Mouse (Mus musculus) CH12.LX (cell line): ENCODE measurements at regions not wholly inside any gene's neighbourhood (a gene's known extent, or its start where the extent isn't known, plus 50 kb on each side); places are given as distances from the start of the nearest gene placed in this dataset.

Source experiments
- DNase-seq: peaks from one replicate; pipeline ENCODE4 v3.0.0-alpha.2; 2013; ENCODE audit errors: extremely low read depth
- H3K27ac ChIP-seq: 2 replicates; pipeline ENCODE4 v1.5.1; 2012; ENCODE audit warnings: low read depth, mild to moderate bottlenecking, control low read depth, moderate library complexity; ENCODE audit not compliant: insufficient read depth
- H3K27me3 ChIP-seq: replicated peaks from 2 replicates; pipeline ENCODE3; 2012; ENCODE audit warnings: inconsistent platforms
- H3K36me3 ChIP-seq, 2 experiments: replicated peaks in 1 of 2; 2 replicates each; pipeline versions ENCODE3 to v1.6.1; 2012; ENCODE audit warnings: inconsistent platforms in 1 of 2, low read length in 1 of 2, mild to moderate bottlenecking in 1 of 2, mixed read lengths in 1 of 2, moderate library complexity in 1 of 2; ENCODE audit not compliant: control insufficient read depth in 1 of 2, insufficient read depth in 1 of 2
- H3K4me1 ChIP-seq, 2 experiments: 2 replicates each; pipeline ENCODE4 v1.6.1; 2012; ENCODE audit warnings: inconsistent platforms in 1 of 2, moderate library complexity in 1 of 2; ENCODE audit not compliant: insufficient read depth in 2 of 2, control insufficient read depth in 1 of 2
- H3K4me2 ChIP-seq: 2 replicates; pipeline ENCODE4 v1.6.1; 2012; ENCODE audit warnings: low read depth, mild to moderate bottlenecking, control low read depth; ENCODE audit not compliant: poor library complexity, insufficient read depth, severe bottlenecking
- H3K4me3 ChIP-seq, 3 experiments: fragments of 150-350 bp in 1 of 3; sonication (generic) in 1 of 3; replicated peaks in 1 of 3; 2 replicates each; pipeline versions ENCODE3 to v1.5.1; 2011 to 2012; ENCODE audit warnings: low read depth in 2 of 3, low read length in 2 of 3, mild to moderate bottlenecking in 2 of 3, moderate library complexity in 2 of 3, control low read depth in 1 of 3, improper control_type of control experiment in 1 of 3, inconsistent platforms in 1 of 3, mixed read lengths in 1 of 3; ENCODE audit not compliant: poor library complexity in 1 of 3
- H3K79me2 ChIP-seq: replicated peaks from 2 replicates; pipeline ENCODE4 v1.6.1; 2012; ENCODE audit warnings: mild to moderate bottlenecking, moderate library complexity; ENCODE audit not compliant: control insufficient read depth, poor library complexity, insufficient read depth, severe bottlenecking; ENCODE audit errors: extremely low read depth
- H3K9ac ChIP-seq: 2 replicates; pipeline ENCODE4 v1.6.1; 2012; ENCODE audit warnings: low read depth, mild to moderate bottlenecking, control low read depth, moderate library complexity; ENCODE audit not compliant: insufficient read depth
- H3K9me3 ChIP-seq: replicated peaks from 2 replicates; pipeline ENCODE3; 2012; ENCODE audit warnings: low read length, inconsistent platforms, mixed read lengths
- BHLHE40 ChIP-seq: IDR thresholded peaks from 2 replicates; pipeline ENCODE4 v1.6.1; 2011; ENCODE audit warnings: mild to moderate bottlenecking, low read depth, low read length, improper control_type of control experiment
- CHD1 ChIP-seq: IDR thresholded peaks from 2 replicates; pipeline ENCODE4 v1.6.1; 2012; ENCODE audit warnings: low read depth, low read length, improper control_type of control experiment, inconsistent platforms
- CHD2 ChIP-seq: IDR thresholded peaks from 2 replicates; pipeline ENCODE4 v1.6.1; 2011; ENCODE audit warnings: low read length, improper control_type of control experiment
- CTCF ChIP-seq, 2 experiments: IDR thresholded peaks in 1 of 2; conservative IDR thresholded peaks in 1 of 2; 2 replicates each; pipeline ENCODE4 v1.5.1; 2011 to 2012; ENCODE audit warnings: low read depth in 2 of 2, low read length in 2 of 2, improper control_type of control experiment in 1 of 2, inconsistent platforms in 1 of 2, mild to moderate bottlenecking in 1 of 2, moderate library complexity in 1 of 2
- E2F4 ChIP-seq: IDR thresholded peaks from 2 replicates; pipeline ENCODE4 v1.6.1; 2011; ENCODE audit warnings: low read depth, low read length, improper control_type of control experiment; ENCODE audit not compliant: insufficient replicate concordance
- ETS1 ChIP-seq: conservative IDR thresholded peaks from 2 replicates; pipeline ENCODE4 v1.6.1; 2012; ENCODE audit warnings: low read depth, mild to moderate bottlenecking, inconsistent platforms, low read length, improper control_type of control experiment, moderate library complexity
- HCFC1 ChIP-seq: IDR thresholded peaks from 2 replicates; pipeline ENCODE4 v1.6.1; 2012; ENCODE audit warnings: low read depth, mild to moderate bottlenecking, inconsistent platforms, low read length, improper control_type of control experiment
- IRF4 ChIP-seq: IDR thresholded peaks from 2 replicates; pipeline ENCODE4 v1.6.1; 2014; ENCODE audit warnings: low read depth, mild to moderate bottlenecking, inconsistent platforms, low read length, improper control_type of control experiment
- MAFK ChIP-seq: IDR thresholded peaks from 2 replicates; pipeline ENCODE4 v1.6.1; 2011; ENCODE audit warnings: low read length, improper control_type of control experiment; ENCODE audit not compliant: insufficient replicate concordance
- MAZ ChIP-seq: IDR thresholded peaks from 2 replicates; pipeline ENCODE4 v1.6.1; 2012; ENCODE audit warnings: low read depth, mild to moderate bottlenecking, inconsistent platforms, low read length, improper control_type of control experiment, moderate library complexity
- MEF2A ChIP-seq: IDR thresholded peaks from 2 replicates; pipeline ENCODE4 v1.6.1; 2014; ENCODE audit warnings: low read depth, mild to moderate bottlenecking, inconsistent platforms, low read length, improper control_type of control experiment, borderline replicate concordance
- MXI1 ChIP-seq: IDR thresholded peaks from 2 replicates; pipeline ENCODE4 v1.6.1; 2011; ENCODE audit warnings: mild to moderate bottlenecking, low read depth, low read length, improper control_type of control experiment
- NELFE ChIP-seq: IDR thresholded peaks from 2 replicates; pipeline ENCODE4 v1.6.1; 2011; ENCODE audit warnings: low read depth, low read length, improper control_type of control experiment
- NRF1 ChIP-seq: IDR thresholded peaks from 2 replicates; pipeline ENCODE4 v1.6.1; 2014; ENCODE audit warnings: low read depth, mild to moderate bottlenecking, inconsistent platforms, low read length, improper control_type of control experiment, moderate library complexity
- PAX5 ChIP-seq: IDR thresholded peaks from 2 replicates; pipeline ENCODE4 v1.6.1; 2012; ENCODE audit warnings: low read length, inconsistent platforms, mixed read lengths
- RAD21 ChIP-seq: IDR thresholded peaks from 2 replicates; pipeline ENCODE4 v1.6.1; 2011; ENCODE audit warnings: low read depth, mild to moderate bottlenecking, low read length, improper control_type of control experiment, moderate library complexity
- SIN3A ChIP-seq: IDR thresholded peaks from 2 replicates; pipeline ENCODE4 v1.6.1; 2012; ENCODE audit warnings: low read length, improper control_type of control experiment, inconsistent platforms
- TCF12 ChIP-seq: IDR thresholded peaks from 2 replicates; pipeline ENCODE4 v1.6.1; 2014; ENCODE audit warnings: low read depth, mild to moderate bottlenecking, inconsistent platforms, low read length, improper control_type of control experiment
- UBTF ChIP-seq: IDR thresholded peaks from 2 replicates; pipeline ENCODE4 v1.6.1; 2012; ENCODE audit warnings: low read depth, mild to moderate bottlenecking, inconsistent platforms, low read length, improper control_type of control experiment, moderate library complexity
- USF2 ChIP-seq: conservative IDR thresholded peaks from 2 replicates; pipeline ENCODE4 v1.6.1; 2011; ENCODE audit warnings: low read depth, low read length, improper control_type of control experiment
- ZC3H11A ChIP-seq: IDR thresholded peaks from 2 replicates; pipeline ENCODE4 v1.6.1; 2012; ENCODE audit warnings: low read depth, mild to moderate bottlenecking, inconsistent platforms, low read length, improper control_type of control experiment
- ZMIZ1 ChIP-seq: IDR thresholded peaks from 2 replicates; pipeline ENCODE4 v1.6.1; 2012; ENCODE audit warnings: low read depth, mild to moderate bottlenecking, inconsistent platforms, low read length, improper control_type of control experiment
- ZNF384 ChIP-seq: IDR thresholded peaks from 2 replicates; pipeline ENCODE4 v1.6.1; 2012; ENCODE audit warnings: low read depth, low read length, improper control_type of control experiment, inconsistent platforms
- dilution Hi-C: fragments of 300-500 bp; cut with MboI; formaldehyde crosslinking; loops from 2 replicates; pipeline ENCODE4 v1.14.3; 2020; ENCODE audit warnings: low sequenced_read_pairs; ENCODE audit not compliant: extremely low pct_unique_long_range_greater_than_20kb, extremely low pct_ligation_motif_present
- in situ Hi-C: fragments of 300-500 bp; cut with MboI; formaldehyde crosslinking; loops from 3 replicates; pipeline ENCODE4 v1.14.3; 2019; ENCODE audit warnings: low sequenced_read_pairs, low pct_ligation_motif_present, low pct_unique_long_range_greater_than_20kb, mixed read lengths

DNA sequence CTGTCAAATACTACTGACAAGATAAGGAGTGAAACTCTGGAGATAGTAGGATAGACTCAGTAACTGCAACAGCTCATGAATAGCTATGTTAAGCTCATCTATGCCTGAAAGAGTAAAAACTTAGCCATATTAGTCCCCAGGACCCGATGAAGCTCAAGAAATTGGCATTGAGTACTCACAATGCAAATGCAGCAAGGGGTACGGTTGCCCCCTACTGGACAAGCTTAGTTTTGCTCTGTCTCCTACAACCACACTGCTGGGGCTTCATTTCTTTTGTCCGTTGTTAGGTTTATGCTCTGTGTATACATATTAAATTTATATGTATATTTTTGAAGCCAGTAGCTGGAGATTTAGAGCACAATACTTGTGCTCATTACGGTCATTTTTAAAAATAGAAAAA, 74.4 kb upstream of the Mup5 start:
- Histone ChIP-seq H3K4me2 (no peak overlapping the region), H3K4me1 (no peaks in the 10 kb centered on the region), H3K9me3 (peaks cover 16% of the 10 kb centered on the region), H3K9ac (no peak overlapping the region), H3K36me3 (no peaks in the 10 kb centered on the region), H3K4me3 (no peak overlapping the region), H3K27me3 (no peaks in the 10 kb centered on the region), H3K27ac (no peak overlapping the region), H3K79me2 (no peaks in the 10 kb centered on the region)
- in situ Hi-C loops (no loop called here), dilution Hi-C loops (no loop called here)
- TF ChIP-seq MXI1: no peak
- peak; percentile 20 to 48; a peak in 2 of 4 replicates for TF ChIP-seq CTCF (conservative IDR thresholded peaks at IDR 0.05 in 1 of 2, IDR thresholded peaks at IDR 0.05 in 1 of 2; ENCODE audit: low read depth in 2 of 2, low read length in 2 of 2)
- peak; percentile 38 for TF ChIP-seq RAD21
- no peak for TF ChIP-seq ZMIZ1
- no peak for DNase-seq

DNA sequence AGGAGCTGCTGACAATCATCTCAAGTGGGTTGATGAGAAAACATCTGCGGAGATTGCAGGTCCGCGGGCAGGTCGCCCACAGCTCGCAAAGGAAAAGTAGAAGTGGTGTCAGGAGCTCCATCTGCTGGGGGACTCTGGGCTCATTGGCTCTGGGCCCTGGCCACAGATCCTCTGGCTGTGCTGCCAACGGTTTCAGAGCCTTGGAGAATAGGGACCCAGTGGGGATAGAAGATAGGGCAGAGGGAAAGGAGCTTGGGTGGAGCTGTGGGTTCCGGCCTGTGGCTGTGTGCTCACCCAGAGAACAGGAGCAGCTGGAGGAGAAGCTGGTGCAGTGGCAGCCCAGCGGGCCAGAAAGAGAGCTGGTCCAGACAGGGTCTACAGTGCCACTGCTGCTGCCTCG, 67.1 kb upstream of the Mup5 start:
- TF ChIP-seq TCF12 (no peak), ETS1 (no peak), CHD1 (no peak), ZMIZ1 (no peak), ZC3H11A (no peak), NRF1 (no peak), HCFC1 (no peak), CTCF (conservative IDR thresholded peaks at IDR 0.05 in 1 of 2, IDR thresholded peaks at IDR 0.05 in 1 of 2; ENCODE audit: low read depth in 2 of 2, low read length in 2 of 2) (no peak), MAZ (no peak), BHLHE40 (no peak), MEF2A (no peak), IRF4 (no peak), E2F4 (no peak)
- Histone ChIP-seq H3K9me3 (peaks cover 20% of the 10 kb centered on the region), H3K4me2 (no peak overlapping the region), H3K9ac (no peak overlapping the region), H3K36me3 (no peaks in the 10 kb centered on the region), H3K27me3 (no peaks in the 10 kb centered on the region), H3K79me2 (no peaks in the 10 kb centered on the region), H3K4me3 (no peak overlapping the region), H3K27ac (no peak overlapping the region), H3K4me1 (no peaks in the 10 kb centered on the region)
- dilution Hi-C loops (no loop called here), in situ Hi-C loops (no loop called here)
- no peak for DNase-seq

DNA sequence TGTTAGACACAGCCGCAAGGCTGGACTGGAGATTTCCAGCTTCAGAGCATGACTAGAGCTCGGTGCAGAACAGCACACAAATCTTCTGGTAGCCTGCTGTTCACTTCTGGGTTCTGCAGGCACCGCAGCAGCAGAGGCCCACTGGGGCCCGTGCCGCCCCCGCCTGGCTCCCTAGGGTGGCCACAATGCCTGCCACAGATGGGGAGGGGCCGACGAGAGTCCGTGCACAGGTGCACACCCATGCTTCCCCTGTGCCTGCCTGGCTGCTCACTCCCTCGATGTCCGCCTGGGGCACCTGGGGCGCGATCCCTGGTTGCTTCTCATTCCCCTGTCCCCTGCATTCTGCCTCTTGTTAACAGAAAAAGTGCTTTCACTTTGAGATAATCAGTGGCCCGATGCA, 63.2 kb upstream of the Mup5 start:
- H3K9ac ChIP-seq: no peak overlapping the region
- H3K4me3 ChIP-seq: no peak overlapping the region
- no peaks in the 10 kb centered on the region for H3K4me1 ChIP-seq
- dilution Hi-C loops: no loop called here
- H3K79me2 ChIP-seq: no peaks in the 10 kb centered on the region
- H3K9me3 ChIP-seq: peaks cover 24% of the 10 kb centered on the region
- no peak overlapping the region for H3K4me2 ChIP-seq
- no peaks in the 10 kb centered on the region for H3K27me3 ChIP-seq
- DNase-seq: no peak
- no peak for TF ChIP-seq CHD1
- TF ChIP-seq NRF1: no peak
- no peak for TF ChIP-seq MAFK
- no peak for TF ChIP-seq UBTF
- no peak for TF ChIP-seq HCFC1
- no peak for TF ChIP-seq PAX5
- no peak for TF ChIP-seq SIN3A
- TF ChIP-seq CHD2: no peak
- TF ChIP-seq MAZ: no peak
- TF ChIP-seq NELFE: no peak
- TF ChIP-seq ZNF384: no peak
- TF ChIP-seq ZC3H11A: no peak
- no peak for TF ChIP-seq USF2
- TF ChIP-seq, all 38 proteins: peak for 0
- Histone ChIP-seq H3K36me3 (no peaks in the 10 kb centered on the region), H3K27ac (no peak overlapping the region)
- in situ Hi-C loops: no loop called here
